Mouse (Mus musculus) CD4-positive, CD25-positive, alpha-beta regulatory T cell, adult 4 months (primary cell): Measurements from ENCODE around the gene Ormdl3. TPM values are rescaled to one million over a fixed set of nuclear protein-coding genes. Genes with fewer than 3 reads are reported as not detected.

Experiments used
- ATAC-seq: one replicate; pipeline ENCODE4 v1.8.0; 2017
- polyA plus RNA-seq, 2 experiments: library from polyadenylated mRNA; unstranded; fragments of 100-300 nt; shearing (Covaris generic); gene quantifications; one replicate each; pipeline ENCODE4 v1.2.1; 2017

The Ormdl3 gene
- polyA plus RNA-seq, 2 experiments from 2014 or later = 25.9 to 53.6 TPM

DNA sequence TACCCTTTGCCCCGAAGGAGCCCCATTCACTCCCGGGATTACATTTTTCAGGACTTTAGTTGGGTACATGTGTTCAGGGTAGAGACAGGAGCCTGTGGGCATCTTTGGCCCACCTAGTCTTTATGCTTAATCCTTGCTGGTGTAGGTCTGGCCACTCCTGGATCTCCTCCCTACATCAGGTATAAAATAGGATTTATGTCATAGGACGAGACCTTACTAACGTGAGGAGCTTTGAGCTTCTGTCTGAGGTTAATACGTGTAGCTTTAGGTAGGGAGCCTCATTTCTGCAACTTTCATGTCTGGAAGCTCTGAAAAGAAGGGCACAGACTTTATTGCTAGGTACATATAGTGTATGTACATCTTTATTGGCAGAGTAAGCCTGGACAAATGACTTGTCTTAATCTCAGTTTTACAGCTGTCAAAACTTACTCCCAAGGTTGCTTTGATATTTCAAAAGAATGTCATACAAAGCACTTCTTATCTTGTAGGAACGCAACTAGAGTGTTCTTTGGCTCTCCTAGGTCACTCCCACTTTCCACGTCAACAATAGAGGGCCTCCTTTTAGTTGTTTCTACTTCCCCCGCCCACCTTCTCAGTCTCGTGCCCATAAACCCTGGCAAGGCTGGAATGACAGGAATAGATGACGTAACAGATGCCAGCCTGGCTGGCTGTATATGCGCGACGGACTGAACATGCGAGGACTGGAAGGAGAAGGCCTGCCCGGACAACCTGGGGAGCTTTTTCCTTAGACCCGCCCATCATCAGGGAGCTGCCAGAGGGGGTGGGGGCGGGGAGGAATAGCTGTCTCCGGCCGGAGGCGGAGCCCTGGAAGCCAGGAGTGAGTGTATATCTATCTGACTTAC is 747 bp upstream of the Ormdl3 start:
- ATAC-seq = peak; percentile 48

DNA sequence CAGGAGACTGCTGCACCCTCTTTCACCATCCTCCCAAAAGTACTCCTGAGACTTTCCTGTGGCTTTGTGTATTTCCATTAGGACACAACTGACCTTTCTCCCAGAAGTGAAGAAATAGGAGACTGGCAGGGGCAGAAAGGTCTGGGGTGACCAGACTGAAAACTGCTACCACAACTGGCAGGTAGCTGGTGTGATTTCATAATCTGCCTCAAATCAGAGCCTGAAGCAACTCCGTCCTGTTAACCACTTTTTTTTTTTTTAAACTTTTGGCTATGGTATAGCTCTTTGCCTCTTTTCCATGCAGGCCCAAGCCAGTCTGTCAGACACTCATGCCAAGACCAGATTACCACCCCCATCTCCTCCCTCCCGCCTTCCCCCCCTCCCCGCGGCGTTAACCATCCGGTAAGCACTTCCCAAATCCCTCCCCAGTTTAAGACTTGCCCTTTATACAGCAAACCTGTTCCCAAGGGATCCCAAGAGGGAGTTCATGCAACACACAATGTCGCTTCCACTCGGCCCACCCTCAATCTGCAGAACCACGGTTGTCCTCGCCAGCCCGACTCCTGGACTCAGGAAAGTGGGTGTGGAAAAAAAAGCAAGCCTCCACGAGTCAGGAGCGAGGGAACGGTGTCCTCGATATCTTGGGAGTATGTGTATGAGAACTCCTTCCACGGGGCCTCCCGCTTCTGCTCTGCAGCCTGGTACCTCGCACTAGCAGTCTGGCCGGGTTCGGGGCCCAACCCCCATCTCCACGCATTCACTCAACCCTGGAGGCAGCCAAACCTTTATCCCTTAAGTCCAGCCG is 879 bp downstream of the Ormdl3 start:
- ATAC-seq = no peak

- ATAC-seq = no peak
Observed at GRCm38 (mm10) chr11:98584629-98585177, 2.5 kb downstream of the Ormdl3 start.

DNA sequence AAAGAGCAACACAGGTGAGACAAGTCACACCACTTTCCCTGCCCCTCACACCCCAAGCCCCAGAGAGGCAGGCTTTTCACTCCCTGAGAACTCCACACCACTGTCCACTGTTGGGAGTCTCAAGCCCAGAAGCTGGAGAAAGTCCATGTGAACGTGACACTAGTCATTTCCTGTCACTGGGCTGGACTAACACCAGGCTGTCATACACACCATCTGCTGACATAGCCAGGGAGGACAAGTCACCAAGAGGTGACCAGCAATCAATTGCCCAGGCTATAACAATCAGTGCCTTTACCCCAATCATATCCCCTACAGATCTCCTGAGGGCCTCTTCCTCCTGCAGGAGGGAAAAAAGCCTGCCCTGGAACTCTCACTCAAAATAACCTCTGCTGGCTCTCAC is 3.0 kb downstream of the Ormdl3 start:
- no peak for ATAC-seq

DNA sequence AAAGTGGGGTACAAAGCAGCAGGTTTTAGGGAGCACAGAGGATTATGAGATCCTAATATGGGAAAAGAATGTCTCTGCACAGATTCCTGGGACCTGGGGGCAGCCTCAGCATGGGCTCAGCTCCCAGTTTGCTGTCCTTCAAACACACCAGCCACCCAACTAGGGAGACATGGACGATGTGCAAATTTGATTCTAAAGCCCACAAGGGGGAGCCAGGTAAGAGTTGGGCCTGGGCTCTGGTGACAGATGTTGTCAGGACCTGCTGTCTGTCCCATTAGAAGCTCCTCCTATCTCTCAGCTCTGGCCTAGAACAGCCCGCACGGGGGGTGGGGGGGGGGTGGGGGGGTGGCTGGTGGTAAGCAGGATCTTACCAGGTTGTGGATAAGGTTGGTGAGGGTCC is 3.6 kb downstream of the Ormdl3 start:
- no peak for ATAC-seq

GRCm38 (mm10) chr11:98583265-98583552 is 4.0 kb downstream of the Ormdl3 start:
- ATAC-seq = no peak

- ATAC-seq = no peak
Observed at GRCm38 (mm10) chr11:98582551-98583264, 4.5 kb downstream of the Ormdl3 start.

- no peak for ATAC-seq
Observed at GRCm38 (mm10) chr11:98582030-98582388, 5.2 kb downstream of the Ormdl3 start.

GRCm38 (mm10) chr11:98581286-98582029 is 5.7 kb downstream of the Ormdl3 start:
- ATAC-seq = no peak

DNA sequence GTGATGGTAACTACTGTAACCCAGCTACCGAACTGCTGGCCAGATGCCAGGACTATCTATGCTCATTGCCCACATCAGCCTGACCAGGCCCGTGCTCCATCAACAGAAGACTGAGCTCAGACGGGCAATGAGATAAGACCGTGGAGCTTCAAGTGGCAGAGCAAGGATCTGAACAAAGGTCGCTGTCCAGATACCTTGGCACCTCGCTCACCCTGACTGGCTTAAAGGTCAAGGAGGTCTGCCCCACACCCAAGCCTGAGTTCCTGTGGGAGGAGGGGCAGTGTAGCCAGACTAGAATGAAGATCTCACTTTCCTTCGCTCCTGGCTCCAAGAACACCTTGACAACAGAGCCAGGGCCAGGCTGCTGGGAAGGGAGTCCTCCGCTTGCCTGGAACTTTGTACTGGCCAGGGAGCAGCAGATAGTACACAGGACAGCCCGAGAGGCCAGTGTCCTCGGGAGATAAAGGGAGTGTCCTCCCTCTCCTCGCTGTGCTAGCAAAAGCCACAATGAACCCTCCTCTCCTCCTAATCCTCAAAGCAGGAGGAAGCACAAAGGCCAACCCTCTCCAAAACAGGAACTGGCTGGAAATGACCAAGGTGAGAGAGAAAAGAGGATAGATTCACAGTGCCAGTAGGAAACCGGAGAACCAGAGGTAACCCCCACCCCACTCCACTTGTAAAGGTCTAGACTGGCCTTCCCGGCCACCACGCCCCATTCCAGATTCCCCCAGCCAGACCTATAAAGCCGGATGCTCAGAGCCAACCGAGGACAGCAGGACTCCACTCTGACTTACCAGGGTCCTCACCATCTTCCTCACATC is 6.7 kb downstream of the Ormdl3 start:
- no peak for ATAC-seq

GRCm38 (mm10) chr11:98577776-98578175 is 9.4 kb downstream of the Ormdl3 start:
- no peak for ATAC-seq

DNA sequence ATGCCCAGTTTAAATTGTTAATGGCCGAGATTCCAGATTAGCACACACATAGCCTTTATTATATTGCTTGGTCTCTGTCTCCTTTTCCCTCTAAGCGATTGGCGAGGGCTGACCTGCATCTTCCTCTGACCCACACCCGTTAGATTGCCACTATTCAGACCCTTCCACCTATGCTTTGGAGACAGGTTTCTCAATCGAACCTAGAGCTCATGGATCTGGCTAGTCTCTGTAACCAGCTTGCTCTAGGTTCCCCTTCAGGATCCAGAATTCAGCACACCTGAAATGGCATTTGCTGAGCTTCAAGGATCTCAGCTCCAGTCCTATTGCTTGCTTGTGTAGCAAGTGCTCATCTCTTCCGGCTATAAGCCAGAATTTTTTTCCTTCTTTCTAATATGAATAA is 17.7 kb downstream of the Ormdl3 start:
- ATAC-seq = no peak

GRCm38 (mm10) chr11:98568326-98568725 is 18.8 kb downstream of the Ormdl3 start:
- no peak for ATAC-seq

DNA sequence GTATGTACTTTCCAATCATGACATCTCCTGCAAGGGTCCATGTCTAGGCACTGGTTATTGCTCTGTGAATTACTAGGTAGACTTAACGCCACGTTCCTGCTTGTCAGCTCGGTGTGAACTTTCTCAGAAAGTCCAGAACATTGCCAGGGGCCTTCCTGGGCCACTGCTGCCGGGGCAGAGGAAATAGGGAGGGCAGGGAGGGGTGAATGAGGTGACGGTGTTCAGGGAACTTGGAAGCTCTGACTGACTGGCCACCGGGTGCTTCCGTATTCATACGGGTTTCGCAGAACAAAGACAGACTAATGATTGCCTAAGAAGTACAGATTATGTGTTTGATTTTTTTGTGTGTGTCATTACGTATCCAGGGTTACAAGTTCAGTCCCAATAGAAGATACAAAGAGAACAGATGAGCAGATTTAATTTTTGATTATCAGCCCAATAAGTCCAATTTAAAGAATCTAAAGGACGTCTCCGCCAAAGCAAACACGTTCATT is 23.2 kb downstream of the Ormdl3 start:
- ATAC-seq = no peak

- peak; percentile 90 for ATAC-seq
Observed at GRCm38 (mm10) chr11:98563025-98563424, 24.1 kb downstream of the Ormdl3 start.

- ATAC-seq = no peak
Observed at GRCm38 (mm10) chr11:98560942-98561341, 26.2 kb downstream of the Ormdl3 start.

DNA sequence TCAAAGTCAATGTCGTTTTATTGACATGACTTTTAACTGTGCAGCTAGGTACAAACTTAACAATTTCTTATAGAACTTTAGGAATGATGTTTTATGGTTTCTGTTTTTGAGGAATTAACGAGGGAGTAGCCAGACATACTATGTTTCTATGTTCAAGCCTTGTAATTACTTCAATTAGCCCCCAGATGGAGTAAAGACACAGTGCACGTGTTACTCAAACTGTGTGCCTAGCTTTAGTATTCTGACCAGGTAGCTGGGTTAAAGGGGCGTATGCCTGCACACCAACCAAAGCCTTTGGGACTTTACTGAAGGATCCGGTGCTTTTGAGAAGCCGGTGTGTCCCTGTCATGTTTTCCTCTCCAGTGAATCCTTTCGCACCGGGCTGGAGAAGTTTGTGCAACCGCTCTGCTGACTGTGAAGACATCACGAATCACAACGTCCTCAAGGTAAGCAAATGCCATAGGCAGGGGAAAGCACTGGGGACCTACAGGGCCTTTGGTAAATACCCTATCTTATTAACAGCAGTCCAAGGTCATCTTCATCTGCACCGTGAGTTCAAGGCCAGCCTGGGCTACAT is 32.0 kb downstream of the Ormdl3 start:
- ATAC-seq = no peak

DNA sequence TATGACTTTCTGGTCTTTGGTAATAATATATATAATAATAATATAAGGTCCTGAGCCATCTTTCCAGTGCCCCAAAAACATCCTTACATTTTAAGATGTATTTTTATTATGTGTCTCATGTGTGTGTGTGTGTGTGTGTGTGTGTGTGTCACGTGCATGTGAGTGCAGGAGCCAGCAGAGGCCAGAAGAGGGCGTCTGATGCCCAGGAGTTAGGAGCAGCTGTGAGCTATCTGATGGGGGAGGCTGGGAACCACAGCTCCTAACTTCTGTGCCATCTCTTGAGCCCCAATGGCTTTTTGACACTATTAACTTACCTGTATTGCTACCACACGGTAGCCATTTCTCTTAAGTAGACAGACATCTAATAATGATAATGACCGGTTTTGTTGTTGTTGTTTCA is 33.2 kb downstream of the Ormdl3 start:
- no peak for ATAC-seq

- peak; percentile 66 for ATAC-seq
Observed at GRCm38 (mm10) chr11:98550975-98551828, 36.0 kb downstream of the Ormdl3 start, which contains the start of gene Zpbp2. TSS of gene Zpbp2 (plus strand) at chr11:98551097.
